Mouse (Mus musculus): ENCODE measurements around the gene Nfatc4.

DNA sequence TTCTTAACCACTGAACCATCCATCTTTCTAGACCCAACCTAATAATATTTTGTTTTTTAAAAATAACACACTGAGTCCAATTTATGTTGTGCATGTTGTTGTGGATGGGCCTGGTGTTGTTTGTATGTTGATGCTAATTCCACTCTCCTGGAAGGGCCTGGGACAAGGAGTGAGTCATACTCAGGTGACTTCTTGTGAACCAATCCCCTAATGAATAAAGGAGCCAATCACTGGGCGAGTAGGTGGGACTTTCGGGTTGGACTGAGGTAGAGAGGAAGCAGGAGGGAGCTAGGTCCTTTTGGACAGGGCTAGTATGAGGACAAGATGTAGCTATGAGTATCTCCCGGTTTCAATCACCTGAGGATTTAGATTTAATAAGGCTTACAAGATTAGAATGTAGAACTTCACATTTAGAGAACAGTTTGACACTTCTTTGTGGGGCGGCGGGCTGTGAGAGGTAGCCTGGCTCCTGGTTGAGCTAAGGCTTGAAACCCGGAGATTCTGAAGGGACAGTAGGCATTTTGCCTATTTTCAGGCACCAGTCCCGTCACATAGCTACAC, 3.0 kb upstream of the Nfatc4 start:
- no peak for TF ChIP-seq CTCF (IDR thresholded peaks at IDR 0.05; ENCODE audit: control insufficient read depth, insufficient read depth, insufficient replicate concordance, low read depth, low read length)
- no peak for TF ChIP-seq POLR2A (IDR thresholded peaks at IDR 0.05; ENCODE audit: control insufficient read depth, low read depth, low read length)
